Mouse (Mus musculus) gonadal fat pad, adult 2 months (tissue): ENCODE data around the gene Polr3h. TPM values are rescaled to one million over a fixed set of nuclear protein-coding genes. Genes with fewer than 3 reads are reported as not detected.

Source experiments
- DNase-seq: peaks from one replicate; pipeline ENCODE4 v3.0.0-alpha.2; 2012; ENCODE audit warnings: low read depth
- polyA plus RNA-seq: library from polyadenylated mRNA; depleted of rRNA; stranded (reverse); fragments of >200 nt; gene quantifications from 2 replicates; pipeline ENCODE4 v1.2.3, GENCODE M21; 2012

Gene Polr3h
- polyA plus RNA-seq, 1 experiment: 17.0 TPM

DNA sequence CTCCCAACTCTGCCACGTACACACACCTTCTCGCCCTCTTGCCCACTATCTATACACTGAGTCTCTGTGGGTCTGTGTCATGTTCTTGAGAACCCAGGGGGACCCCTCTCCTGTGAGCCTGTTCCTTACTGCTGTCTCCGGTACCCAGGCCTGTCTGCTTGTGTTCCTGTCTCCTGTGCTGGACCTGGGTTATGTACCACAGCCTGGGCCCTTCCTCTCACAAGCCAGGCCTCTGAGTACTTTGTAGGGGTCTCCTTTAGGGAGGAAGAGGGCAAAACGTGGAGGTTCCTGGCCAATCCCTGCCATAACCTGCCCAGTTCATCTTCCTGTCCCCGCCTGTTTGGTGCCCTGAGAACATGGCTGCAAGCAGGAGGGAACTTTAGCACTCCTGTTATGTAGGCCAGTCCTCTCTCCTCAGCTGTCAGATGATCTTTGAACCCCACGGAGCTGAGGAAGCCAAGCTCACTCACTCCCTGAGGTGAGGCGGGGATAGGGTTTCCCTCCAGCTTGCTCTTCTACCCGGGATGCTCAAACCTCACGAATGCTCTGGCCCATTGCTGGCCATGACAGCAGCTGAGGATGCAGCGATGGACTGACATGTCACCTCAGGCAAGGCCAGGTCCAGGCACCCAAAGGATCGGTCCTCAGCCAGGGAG is 23.6 kb upstream of the Polr3h start:
- DNase-seq: no peak

DNA sequence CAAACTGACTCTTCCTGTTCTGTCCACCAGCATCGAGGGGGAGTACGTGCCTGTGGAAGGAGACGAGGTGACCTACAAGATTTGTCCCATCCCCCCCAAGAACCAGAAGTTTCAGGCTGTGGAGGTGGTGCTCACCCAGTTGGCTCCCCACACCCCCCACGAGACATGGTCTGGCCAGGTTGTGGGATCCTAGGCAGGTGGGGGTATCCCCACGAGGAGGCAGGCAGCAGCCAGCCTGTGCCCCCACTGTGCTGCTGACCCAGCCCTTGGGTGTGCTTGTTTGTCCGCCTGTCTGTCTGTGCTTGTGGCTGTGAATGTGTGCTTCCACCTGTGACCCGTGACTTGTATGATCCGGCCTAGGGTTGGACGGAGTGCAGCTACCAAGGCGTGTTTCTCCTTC is 23.0 kb upstream of the Polr3h start:
- no peak for DNase-seq

DNA sequence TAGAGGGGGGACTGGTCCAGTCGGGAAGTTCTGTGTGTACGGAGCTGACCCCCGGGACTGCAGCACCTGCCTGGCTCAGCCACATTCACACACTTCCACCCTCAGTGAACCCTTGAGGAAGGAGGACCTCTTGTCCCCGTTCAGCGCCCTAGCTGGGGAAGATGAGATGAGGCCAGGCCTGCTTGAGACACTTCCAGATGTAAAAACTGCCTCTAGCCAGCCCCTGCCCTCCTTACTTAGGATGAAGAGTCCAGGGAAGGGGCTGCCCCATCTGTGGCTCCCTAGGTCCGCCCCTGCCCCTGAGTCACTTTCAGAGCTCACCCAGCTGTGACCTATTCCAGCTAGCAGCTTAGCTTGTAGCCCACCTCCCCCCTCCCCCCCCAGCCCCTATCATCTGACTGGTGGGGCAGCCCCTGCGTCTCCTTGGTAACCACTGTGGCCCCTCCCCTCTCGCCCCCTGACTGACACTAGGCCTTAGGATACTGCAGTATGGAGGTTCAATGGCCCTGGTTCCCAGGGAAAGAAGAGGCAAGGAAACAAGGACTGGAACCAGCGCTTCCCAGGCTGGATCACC is 17.2 kb upstream of the Polr3h start:
- DNase-seq: no peak

DNA sequence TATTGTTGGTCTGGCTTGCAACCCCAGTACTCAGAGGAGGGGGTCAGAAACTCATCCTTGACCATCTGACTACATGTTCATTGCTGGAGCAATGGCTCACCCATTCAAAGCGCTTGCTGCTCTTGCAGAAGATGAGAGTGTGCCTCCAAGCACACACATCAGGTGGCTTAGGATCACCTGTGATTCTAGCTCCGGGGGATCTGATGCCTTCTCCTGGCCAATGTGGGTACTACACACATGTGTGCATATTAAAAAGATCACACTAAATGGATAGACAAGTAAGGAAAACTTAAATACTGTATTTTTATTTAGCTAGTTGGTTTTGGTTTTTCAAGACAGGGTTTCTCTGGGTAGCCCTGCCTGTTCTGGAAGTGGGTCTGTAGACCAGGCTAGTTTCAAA is 15.0 kb upstream of the Polr3h start:
- DNase-seq: no peak

DNA sequence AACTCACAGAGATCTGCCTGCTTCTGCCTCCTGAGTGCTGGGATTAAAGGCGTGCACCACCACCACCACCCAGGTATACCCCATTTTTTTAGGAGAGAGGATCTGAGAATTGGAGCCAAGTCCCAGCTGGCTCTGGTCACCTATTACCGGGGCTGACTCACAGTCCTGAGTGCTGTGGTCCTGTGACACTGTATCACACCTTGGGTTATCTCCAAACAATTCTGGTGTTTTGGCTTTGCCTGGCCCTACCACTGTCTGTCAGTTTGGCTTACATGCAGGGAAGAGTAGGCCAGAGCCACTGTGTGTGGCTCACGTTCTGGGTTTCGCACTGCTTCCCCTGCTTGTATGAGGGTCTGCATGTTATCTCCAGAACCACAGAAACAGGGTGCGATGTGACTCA is 14.2 kb upstream of the Polr3h start:
- no peak for DNase-seq

DNA sequence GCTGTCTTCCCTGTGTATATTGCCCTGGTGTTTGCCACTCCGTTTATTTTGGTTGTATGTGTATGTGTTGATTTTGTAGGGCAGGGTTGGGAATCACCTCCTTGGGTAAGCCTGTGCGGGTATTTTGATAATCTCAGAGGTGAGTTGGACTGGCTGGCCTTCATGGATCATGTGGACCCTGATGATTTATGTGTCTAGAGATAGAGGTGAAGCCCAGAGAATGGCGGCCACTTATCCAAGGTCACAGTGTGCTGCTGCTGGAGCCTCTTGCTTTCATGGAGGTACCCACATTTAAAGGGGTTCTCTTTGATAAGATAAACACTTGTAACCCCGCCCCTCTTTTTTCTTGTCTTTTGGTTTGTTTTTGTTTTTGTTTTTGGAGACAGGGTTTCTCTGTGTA is 13.7 kb upstream of the Polr3h start:
- DNase-seq: no peak

DNA sequence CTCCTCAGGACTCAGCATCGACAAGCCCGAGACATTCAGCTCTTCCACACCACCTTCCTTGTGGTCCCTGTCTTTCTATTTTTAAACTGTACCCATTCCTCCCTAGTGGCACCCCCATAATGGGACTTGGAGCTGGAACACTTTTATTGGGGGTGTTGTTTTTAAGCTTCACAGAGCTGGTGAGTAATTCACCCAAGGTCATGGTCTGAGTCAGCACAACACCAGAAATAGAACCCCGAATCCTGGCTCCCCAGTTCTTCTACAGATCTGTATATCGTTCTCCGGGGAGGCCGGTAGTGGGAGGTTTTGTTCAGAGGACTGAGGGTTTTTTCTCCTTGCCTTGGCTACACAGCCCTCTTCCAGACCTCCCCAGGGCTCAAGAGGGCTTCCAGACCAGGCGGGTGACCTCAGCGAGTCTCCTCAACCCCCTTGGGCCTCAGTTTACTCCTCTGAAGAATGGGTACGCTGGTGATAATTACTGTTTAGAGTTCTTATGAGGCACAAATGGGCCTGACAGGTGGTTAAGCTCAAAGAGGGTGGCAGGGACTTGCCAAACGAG is 13.2 kb upstream of the Polr3h start:
- no peak for DNase-seq

DNA sequence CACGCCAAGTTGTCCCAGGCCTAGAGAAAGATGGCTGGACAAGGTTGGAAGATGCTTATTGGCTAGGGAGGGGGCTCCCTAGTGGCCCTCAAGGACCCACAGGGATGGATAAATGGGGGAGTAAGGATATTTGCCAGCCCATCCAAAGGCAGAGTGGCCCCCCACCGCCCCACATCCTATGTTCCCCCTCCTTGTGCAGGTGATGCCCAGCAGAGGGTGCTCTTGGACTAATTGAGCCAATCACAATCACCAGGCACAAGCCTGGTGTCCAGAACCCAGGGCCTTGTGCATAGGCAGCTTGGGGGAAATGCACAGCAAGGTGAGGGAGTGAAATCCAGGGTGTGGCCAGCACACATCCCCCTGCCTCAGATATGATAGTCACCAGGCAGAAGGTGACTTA is 12.2 kb upstream of the Polr3h start:
- DNase-seq: no peak

DNA sequence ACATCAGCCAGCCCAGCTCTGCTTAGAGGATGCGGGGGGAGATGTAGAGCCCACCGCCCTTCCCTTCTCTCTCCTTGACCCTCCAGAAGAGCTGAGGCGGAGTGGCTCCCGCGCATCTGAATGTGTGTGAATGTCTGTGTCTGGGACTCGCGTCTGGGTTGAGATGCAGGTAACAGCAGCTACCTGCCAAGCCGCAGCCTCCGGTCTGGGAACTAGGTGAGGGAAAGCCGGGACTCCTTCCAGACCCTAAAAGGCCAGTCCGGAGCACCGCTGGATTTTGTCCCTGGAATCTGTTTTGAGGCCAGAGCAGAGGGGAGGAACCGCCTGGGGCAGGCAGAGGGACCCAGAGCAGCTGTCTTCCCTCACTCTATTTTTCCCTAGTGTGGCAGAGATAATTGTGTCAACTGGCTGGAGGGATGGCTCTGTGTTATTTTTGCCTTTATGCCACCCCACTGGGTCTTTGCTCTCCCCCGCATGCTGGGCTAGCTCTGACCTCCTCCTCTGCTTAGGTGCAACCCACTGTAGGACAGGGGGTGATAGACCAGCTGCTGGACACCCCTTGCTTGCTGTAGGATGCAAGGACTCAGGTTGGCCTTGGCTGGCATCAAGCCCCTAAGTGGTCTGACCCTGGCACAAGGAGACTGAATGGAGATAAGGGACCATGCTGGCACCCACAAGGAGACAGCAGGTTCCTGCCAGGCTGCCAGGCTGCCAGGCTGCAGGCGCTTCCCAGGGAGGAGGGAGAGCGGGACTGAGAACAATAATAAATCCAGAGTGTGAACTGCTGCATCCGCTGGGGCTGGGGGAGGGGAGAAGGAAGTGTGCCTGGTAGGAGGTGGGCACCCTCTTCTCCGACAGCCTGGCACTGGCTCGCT is 11.3 kb upstream of the Polr3h start:
- DNase-seq: no peak

DNA sequence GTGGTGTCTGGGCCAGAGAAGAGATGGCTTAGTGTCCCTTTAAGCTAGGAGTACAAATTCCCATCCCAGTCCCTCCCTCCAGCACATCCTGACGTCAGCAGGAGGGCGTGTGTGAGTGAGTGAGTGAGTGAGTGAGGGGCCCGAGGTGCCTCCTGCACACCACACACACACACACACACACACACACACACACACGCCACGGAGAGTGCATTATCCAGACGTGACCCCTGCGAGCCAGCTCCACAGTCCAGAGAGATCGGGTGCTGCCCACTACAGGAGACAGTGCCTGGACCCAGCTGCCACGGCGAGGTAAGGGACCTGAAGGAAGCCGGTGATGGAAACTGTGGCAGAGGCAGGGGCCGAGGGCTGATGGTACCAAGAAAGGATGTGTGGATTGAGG is 10.6 kb upstream of the Polr3h start, which contains the start of gene Csdc2:
TSS of gene Csdc2 (plus strand) at position 81 of the 400 bp plus-strand sequence.
- no peak for DNase-seq

DNA sequence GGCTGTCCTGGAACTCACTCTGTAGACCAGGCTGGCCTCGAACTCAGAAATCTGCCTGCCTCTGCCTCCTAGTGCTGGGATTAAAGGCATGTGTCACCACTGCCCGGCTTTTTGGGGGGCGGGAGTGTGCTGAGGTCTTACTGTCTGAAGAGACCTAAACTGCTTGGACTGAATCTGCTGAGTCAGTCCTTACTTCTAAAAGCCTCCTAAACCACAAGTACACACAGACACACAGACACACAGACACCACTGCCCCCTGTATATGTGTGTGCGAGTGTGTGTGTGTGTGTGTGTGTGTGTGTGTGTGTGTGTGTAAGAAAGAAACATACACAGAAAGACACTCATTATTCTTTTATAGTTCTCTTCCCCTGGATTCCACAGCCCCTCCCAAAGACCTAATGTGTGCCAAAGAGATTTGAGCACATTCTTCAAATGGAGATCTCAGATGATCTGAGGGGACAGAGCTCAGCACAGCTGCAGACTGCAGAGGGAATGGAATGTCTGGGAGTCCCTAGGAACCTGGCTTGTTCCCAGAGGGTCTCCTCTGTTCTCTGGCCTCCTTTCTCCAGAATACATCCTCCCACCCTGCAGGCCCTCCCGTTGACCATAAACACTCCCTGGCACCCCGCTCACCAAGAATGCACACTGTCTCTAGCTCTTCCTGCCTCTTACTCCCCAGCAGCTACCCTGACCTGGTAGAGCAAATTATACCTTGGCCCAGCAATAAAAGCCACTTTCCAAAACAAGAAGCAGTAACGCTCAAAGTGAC is 10.0 kb upstream of the Polr3h start:
- no peak for DNase-seq

DNA sequence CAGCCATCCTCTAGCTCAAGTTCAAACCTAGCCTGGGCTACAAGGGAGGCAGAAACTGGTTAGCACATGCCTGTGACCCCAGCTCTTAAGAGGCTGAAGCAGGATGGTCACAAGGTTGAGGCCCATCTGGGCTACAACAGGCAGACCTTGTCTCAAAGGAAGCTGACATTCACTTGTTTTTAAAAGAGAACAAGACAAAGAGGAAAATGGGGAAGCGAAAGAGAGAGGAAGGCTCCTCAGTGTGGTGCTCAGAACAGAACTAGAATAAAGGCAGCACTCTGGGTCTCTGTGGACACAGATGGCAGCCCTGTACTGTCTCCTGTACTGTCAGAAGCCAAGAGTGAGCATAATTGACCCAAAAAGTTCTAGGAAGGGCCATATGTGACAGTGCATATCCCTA is 7.9 kb upstream of the Polr3h start:
- DNase-seq: no peak

DNA sequence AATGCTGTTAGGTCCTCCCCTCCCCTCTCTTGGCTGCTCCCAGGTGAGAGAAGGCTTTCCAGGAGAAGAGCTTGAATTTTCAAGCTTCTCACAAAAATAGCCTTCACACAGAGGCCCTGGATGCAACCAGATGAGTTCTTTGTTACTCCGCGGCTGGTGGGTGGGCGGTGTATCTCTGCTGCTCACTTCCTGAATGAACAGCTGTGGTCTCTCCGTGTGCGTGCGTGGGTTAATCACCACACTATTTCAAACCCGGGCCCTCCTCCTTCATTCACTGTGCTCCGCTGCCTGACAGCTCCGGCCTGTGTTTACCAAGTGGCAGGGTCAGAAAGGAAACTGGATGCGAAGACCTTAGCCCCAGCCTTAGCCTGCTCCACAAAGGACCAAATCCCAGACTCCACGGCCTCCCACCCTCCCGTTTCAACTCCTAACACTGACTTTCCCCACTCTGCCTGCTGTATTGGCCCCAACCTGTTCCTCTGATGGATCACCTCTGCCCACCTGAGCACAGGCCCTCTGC is 7.0 kb upstream of the Polr3h start:
- DNase-seq: no peak

DNA sequence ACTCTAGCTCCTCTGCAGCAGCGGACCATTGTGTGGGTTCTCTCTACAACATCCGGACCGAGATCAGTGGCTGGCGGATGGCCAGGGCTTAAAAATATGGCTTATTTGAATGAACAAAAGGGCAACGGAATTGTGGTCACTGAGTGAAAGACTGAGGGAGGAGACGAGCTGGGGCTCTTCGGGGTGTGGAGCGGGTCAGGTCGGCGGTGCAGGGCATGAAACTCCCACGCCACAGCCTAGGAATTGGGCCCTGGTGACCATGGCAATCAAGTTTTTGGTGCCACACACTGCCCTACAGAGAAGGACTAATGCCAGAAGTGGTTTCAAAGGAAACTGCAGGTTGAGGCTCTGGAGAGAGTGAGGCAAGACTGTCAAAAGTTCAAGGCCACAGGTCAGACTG is 2.2 kb upstream of the Polr3h start:
- no peak for DNase-seq

DNA sequence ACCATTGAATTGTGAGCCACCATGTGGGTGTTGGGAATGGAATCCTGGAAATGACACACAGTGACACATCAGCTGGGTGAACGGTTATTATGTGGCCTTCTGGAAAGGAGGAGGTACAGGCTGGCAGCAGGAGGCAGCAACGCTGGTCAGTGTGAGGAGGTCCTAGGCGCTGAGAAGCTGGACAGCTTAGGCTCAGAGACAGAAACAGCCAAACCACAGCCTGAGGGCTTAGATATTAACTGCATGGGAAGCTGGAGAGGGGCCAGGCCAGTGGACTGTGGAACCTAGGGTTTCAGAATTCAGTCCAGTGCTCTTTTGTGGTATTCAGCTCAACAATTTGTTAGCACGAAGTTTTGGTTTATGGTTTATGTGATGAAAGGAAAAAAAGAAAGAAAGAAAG is 1.7 kb upstream of the Polr3h start:
- no peak for DNase-seq

DNA sequence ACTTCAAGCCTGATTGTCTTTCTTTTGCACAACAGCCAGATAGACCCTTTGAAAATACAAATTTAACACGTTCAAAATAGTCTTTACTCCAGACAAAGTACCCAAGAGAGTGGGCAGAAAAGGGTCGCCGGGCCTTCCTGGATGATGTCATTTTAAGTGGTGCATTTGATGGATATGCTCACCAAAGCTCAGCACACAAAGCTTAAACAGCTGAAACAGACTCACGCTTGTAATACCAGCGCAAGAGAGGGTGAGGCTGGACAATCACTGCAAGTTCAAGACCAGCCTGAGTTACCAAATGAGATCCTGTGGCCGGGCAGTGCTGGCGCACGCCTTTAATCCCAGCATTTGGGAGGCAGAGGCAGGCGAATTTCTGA is 394 bp upstream of the Polr3h start:
- DNase-seq: no peak

DNA sequence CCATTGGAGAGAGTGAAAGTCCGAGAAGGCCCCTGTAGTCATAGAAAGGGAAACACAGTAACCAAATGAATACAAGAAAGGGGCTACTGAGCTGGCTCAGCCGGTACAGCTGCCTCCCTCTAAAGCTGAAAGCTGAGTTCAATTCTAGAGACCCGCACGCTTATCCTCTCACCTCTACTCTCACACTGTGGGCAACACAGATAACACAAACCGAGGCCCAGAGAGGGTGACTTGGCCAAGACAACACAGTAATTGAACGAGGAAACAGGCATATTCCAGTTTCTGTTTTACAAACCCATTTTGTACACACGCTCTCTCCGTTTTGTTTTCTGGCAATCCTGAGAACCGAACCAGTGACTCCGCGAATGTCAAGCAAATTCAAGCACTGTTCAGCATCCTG is 1.1 kb downstream of the Polr3h start:
- no peak for DNase-seq

DNA sequence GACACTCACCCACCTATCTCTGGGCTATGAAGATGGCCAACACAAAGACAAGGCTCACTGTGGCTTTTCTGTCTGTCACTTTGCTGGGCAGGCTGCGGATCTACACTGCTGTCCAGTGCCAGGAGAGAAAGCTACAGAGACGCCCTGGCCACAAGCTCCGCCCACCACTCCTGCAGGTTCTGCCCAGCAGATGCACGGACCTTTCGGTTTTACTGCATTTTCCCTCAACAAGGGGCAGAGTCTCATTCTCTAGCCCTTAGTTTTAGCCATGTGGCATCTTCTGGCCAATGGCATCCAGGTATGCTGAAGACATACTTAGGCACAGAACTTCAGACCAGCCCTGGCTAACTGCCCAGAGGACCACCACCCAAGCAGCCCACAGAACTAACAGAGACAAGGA is 4.8 kb downstream of the Polr3h start:
- DNase-seq: no peak

DNA sequence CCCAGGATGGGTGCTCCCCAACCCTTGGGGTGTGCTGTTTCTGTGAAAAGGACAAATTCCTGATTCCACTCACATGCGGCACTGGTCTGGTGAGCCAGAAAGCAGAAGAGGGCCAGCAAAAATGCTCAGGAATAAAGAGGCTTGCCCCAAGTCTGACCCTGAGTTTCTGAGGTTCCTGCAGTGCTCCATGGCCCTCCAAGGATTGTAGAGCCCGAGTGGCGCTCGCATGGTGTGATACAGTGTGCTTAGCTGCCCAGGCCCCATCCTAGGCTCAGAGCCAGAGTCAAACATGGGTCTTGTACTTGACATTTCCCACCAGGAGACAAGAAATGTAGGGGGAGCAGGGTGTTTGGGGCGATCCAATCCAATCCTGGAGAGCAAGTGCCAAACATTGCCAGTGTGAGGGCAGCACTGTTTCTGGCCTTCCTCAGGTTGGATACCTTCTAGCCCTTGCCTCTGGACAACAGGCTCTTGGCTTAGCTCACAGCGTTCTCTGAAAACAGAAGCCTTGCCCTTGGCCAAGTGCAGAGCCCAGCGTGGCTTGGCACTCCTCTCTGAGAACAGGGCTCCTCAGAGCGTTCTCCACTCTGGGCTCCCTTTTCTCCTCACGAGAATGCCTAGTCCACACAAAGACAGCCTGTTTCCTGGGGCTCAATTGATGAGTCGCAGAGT is 5.4 kb downstream of the Polr3h start:
- no peak for DNase-seq

DNA sequence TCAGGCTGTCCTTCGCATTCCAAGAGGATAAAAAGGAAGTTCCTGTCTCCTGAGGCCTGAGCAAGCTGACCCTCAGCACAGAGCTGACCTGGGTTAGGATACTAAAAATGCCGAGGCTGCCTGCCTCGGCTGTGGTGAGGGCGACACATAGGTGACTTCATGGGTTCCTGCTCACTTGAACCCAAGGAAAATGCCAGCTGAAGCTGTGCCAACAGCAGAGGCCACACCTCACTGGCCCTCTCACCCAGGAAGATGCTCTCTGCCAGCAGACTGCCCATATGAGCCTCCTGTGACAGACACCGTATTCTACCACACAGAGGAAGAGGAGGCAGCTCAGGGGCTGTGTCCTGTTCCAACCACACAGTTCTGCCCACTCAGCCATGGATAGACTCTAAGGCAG is 7.0 kb downstream of the Polr3h start:
- no peak for DNase-seq
